Mouse (Mus musculus) intestine, embryonic 14.5 days (tissue): Measurements from ENCODE around the gene Zfp467. TPM values are rescaled to one million over a fixed set of nuclear protein-coding genes. Genes with fewer than 3 reads are reported as not detected.

Source experiments
- ATAC-seq: fragments of 200-750 bp; cut with Nextera tagmentation; replicated peaks from 2 replicates; pipeline ENCODE4 v1.8.0; 2017; ENCODE audit warnings: low read depth, moderate number of reproducible peaks, moderate TSS enrichment, moderate library complexity; ENCODE audit not compliant: low FRiP score, low TSS enrichment
- DNase-seq: peaks from one replicate; pipeline ENCODE4 v3.0.0-alpha.2; 2018; ENCODE audit warnings: low spot score
- H3K27ac ChIP-seq: fragments of 300-500 bp; sonication (generic); 2 replicates; pipeline ENCODE4 v1.5.1; 2014; ENCODE audit warnings: low read depth, mild to moderate bottlenecking, control low read depth
- H3K27me3 ChIP-seq: fragments of 300-500 bp; sonication (generic); replicated peaks from 2 replicates; pipeline ENCODE4 v1.6.1; 2014; ENCODE audit warnings: low read length, control low read depth; ENCODE audit not compliant: control insufficient read depth, insufficient read depth
- H3K36me3 ChIP-seq: fragments of 300-500 bp; sonication (generic); 2 replicates; pipeline ENCODE4 v1.6.1; 2014; ENCODE audit warnings: low read length, control low read depth; ENCODE audit not compliant: control insufficient read depth, insufficient read depth
- H3K4me1 ChIP-seq: fragments of 300-500 bp; sonication (generic); replicated peaks from 2 replicates; pipeline ENCODE4 v1.6.1; 2014; ENCODE audit warnings: low read length, control low read depth, mixed read lengths; ENCODE audit not compliant: control insufficient read depth, insufficient read depth
- H3K4me2 ChIP-seq: fragments of 300-500 bp; sonication (generic); 2 replicates; pipeline ENCODE4 v1.6.1; 2014; ENCODE audit warnings: low read length
- H3K4me3 ChIP-seq: fragments of 300-500 bp; sonication (generic); 2 replicates; pipeline ENCODE4 v1.5.1; 2014; ENCODE audit warnings: low read depth, low read length, control low read depth, mixed read lengths
- H3K9ac ChIP-seq: fragments of 300-500 bp; sonication (generic); 2 replicates; pipeline ENCODE4 v1.6.1; 2014; ENCODE audit warnings: mild to moderate bottlenecking, low read length
- H3K9me3 ChIP-seq: fragments of 300-500 bp; sonication (generic); 2 replicates; pipeline ENCODE4 v1.6.1; 2016; ENCODE audit warnings: low read length, control low read depth; ENCODE audit not compliant: control insufficient read depth
- WGBS: fragments of 180-500 bp; shearing (Covaris S2); extraction: QIAGEN DNeasy Blood & Tissue Kit; methylation state at CpG from one replicate; pipeline ENCODE4 v1.1.7; 2014; 5-methylcytosine and 5-hydroxymethylcytosine counted together
- polyA plus RNA-seq: library from polyadenylated mRNA; unstranded; fragments of >200 nt; fragmentation: Nextera tagmentation; extraction: Ambion mirVana; gene quantifications from 2 replicates; pipeline ENCODE4 v1.2.1, GENCODE M21; 2014

Zfp467 gene
- polyA plus RNA-seq, 1 experiment from 2014 or later: 23.1 TPM

DNA sequence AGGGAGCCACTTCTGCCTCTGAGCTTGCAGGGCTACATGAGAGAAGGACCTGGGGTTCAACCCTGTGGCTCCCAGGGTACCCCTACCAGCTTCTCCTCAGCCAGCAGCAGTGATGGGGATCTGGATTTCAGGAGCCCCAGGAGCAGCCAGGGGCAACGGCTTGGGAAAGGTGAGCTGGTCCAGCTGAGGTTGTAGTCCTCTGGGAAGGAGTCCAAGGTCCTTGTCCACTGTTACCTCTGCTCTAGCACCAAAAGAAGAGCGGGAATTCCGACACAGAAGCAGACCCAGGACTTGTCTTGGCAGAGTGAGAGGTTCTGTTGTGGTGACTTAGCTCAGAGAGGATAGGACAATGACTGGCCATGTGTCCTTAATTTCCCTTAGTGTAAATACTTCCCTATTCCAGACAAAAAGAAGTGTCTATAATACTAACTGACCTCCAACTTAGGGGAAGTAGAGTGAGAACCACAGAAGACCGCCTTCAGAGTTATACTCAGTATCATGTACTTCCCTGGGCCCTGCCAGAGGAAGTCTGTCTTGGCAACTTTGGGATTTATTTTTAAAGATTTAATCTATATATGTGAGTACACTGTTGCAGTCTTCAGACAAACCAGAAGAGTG is 35.8 kb downstream of the Zfp467 start:
- H3K4me2 ChIP-seq: no peak overlapping the region
- H3K36me3 ChIP-seq: peaks cover 99% of the 10 kb centered on the region
- H3K27me3 ChIP-seq: no peaks in the 10 kb centered on the region
- no peak overlapping the region for H3K9ac ChIP-seq
- no peaks in the 10 kb centered on the region for H3K9me3 ChIP-seq
- 97% methylated on average over 4 of the region's 4 CpGs for WGBS
- no peak overlapping the region for H3K27ac ChIP-seq
- H3K4me1 ChIP-seq: no peaks in the 10 kb centered on the region
- H3K4me3 ChIP-seq: no peak overlapping the region
- ATAC-seq: no peak
- DNase-seq: no peak

DNA sequence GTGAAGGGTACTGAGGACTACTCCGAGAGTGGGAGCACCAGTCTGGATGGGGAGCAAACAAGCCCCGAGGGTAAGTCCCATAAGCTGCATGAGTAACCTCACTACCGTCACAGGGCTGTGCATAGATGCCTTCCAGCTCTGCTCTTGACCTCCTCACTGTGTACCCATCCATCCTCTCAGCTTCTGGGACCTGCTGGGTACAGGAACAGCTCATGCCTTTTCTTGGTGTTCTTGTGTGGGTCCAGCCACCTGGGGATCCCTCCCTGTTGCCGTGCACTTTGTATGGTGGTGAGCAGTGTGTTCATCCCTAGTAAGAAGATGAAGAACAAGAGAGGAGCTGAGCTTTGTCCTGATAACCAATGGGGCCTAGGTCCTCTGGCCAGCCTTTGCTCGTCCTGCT is 41.6 kb downstream of the Zfp467 start:
- Histone ChIP-seq H3K4me3 (no peak overlapping the region), H3K9ac (no peak overlapping the region)
- no peak for DNase-seq

DNA sequence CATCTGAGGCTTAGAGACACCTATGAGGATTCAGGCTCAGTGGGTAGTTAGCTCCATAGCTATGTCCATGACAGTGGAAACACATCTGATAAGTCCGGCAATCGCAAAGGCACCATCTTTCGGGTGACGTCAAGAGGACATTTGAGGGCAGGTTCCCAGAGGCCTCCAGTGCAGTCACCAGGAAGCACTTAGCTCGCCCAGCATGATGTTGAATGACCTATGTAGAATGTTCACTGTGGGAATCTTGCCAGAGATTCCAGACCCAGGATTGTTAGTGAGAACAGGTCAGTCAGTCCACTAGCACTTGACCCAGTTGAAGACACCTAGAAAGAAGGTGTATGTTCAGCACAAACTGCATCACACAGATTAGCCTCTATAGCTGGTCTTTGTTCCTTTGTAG is 45.7 kb downstream of the Zfp467 start:
- Histone ChIP-seq H3K9me3 (no peaks in the 10 kb centered on the region), H3K4me2 (no peak overlapping the region), H3K27ac (no peak overlapping the region), H3K27me3 (no peaks in the 10 kb centered on the region), H3K9ac (no peak overlapping the region), H3K4me1 (peaks cover 8% of the 10 kb centered on the region; the same call in 1 of the 2 replicates), H3K4me3 (no peak overlapping the region), H3K36me3 (peaks cover 16% of the 10 kb centered on the region)
- 88% methylated on average over 5 of the region's 5 CpGs for WGBS
- DNase-seq (no peak), ATAC-seq (no peak)

More for the DNA sequence above, 41.6 kb downstream of the Zfp467 start:
- 92% methylated on average over 5 of the region's 5 CpGs for WGBS
- H3K4me2 ChIP-seq: no peak overlapping the region
- peaks cover 58% of the 10 kb centered on the region for H3K36me3 ChIP-seq
- no peaks in the 10 kb centered on the region for H3K27me3 ChIP-seq
- ATAC-seq: no peak
- no peaks in the 10 kb centered on the region for H3K4me1 ChIP-seq
- no peak overlapping the region for H3K27ac ChIP-seq
- no peaks in the 10 kb centered on the region for H3K9me3 ChIP-seq

DNA sequence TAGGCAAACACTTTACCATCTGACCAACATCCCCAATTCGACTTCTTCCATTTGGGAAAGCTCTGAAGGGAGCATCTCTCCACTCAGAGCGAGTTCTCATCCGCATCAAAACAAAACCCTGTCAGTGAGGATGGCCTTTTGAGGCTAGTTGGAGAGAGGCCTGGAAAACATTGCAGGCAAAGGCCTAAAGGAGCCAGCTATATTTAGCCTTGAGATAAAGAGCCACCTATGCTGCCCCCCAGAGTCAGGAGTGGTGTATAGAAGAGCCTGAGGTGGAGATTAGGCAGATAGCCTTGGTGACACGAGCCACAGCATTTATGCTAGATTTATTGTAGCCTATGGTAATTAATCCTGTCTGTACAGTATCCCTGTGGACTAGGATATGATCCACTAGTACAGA is 48.3 kb downstream of the Zfp467 start:
- H3K9ac ChIP-seq: no peak overlapping the region
- WGBS: 63% methylated on average over 4 of the region's 4 CpGs
- no peak overlapping the region for H3K4me3 ChIP-seq
- no peak overlapping the region for H3K4me2 ChIP-seq
- H3K36me3 ChIP-seq: no peaks in the 10 kb centered on the region
- no peak for DNase-seq
- no peak for ATAC-seq
- no peaks in the 10 kb centered on the region for H3K27me3 ChIP-seq
- no peak overlapping the region for H3K27ac ChIP-seq
- H3K4me1 ChIP-seq: peaks cover 8% of the 10 kb centered on the region; the same call in 1 of the 2 replicates
- no peaks in the 10 kb centered on the region for H3K9me3 ChIP-seq

DNA sequence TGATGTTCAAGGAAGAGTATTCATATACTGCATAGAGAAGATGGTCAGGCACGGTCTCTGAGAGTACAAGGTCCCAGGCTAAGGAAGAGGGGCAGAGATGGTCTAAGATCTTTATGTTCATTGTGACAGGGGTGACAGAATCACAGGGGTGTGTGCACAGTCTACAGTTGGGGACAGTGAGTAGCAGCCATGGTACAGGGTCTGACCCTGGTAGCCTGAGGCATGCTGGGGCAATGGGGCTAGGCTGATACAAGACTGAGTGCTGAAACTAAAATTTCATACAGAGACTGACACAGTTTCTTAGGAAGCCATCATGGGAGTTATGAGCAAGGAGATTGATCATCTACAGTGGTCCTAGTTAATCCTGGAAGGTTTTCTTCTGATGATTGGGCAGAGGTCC is 48.9 kb downstream of the Zfp467 start:
- Histone ChIP-seq H3K9ac (peak overlapping the region; percentile 76; the same call in 1 of the 2 replicates), H3K27me3 (no peaks in the 10 kb centered on the region), H3K9me3 (no peaks in the 10 kb centered on the region), H3K4me2 (peak overlapping the region; percentile 81), H3K4me1 (peaks cover 8% of the 10 kb centered on the region; the same call in 1 of the 2 replicates), H3K27ac (no peak overlapping the region), H3K36me3 (no peaks in the 10 kb centered on the region), H3K4me3 (peak overlapping the region; percentile 84; the same call in 1 of the 2 replicates)
- WGBS: 94% methylated on average over 1 of the region's 1 CpGs
- ATAC-seq (no peak), DNase-seq (no peak)

DNA sequence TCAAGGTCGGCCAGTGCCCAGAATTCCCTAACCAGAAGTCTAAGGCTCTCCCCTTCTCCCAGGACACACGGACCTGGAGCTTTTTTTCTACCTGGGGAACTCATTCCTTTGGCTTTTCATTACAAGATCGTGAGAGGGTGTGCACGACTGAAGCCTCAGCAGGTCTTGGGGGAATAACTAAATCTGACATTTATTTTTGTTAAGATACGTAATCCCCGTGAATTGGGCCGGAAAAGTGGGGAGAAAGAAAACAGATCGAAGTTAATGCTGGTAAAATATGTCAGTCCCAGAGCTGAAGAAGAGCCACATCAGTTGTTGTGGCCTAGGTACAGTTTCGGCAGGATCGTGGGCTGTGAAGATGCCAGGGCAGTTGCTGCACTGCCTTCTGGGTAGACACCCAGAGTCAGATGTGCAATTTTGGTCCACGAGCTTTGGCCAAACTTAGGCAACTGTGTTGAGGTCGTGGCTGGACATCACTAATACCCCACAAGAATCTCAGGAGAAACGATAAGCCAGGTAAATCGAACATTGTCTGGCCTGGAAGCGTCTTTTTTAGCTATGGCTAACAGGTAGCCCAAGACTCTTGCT is 49.5 kb downstream of the Zfp467 start:
- WGBS: 28% methylated on average over 15 of the region's 15 CpGs
- Histone ChIP-seq H3K9me3 (no peaks in the 10 kb centered on the region), H3K36me3 (no peaks in the 10 kb centered on the region), H3K4me2 (peak overlapping the region; percentile 81), H3K9ac (peak overlapping the region; percentile 76), H3K27me3 (no peaks in the 10 kb centered on the region), H3K27ac (peak overlapping the region; percentile 54; the same call in 1 of the 2 replicates), H3K4me3 (peak overlapping the region; percentile 84), H3K4me1 (peaks cover 8% of the 10 kb centered on the region; the same call in 1 of the 2 replicates)
- ATAC-seq: no peak
- no peak for DNase-seq

DNA sequence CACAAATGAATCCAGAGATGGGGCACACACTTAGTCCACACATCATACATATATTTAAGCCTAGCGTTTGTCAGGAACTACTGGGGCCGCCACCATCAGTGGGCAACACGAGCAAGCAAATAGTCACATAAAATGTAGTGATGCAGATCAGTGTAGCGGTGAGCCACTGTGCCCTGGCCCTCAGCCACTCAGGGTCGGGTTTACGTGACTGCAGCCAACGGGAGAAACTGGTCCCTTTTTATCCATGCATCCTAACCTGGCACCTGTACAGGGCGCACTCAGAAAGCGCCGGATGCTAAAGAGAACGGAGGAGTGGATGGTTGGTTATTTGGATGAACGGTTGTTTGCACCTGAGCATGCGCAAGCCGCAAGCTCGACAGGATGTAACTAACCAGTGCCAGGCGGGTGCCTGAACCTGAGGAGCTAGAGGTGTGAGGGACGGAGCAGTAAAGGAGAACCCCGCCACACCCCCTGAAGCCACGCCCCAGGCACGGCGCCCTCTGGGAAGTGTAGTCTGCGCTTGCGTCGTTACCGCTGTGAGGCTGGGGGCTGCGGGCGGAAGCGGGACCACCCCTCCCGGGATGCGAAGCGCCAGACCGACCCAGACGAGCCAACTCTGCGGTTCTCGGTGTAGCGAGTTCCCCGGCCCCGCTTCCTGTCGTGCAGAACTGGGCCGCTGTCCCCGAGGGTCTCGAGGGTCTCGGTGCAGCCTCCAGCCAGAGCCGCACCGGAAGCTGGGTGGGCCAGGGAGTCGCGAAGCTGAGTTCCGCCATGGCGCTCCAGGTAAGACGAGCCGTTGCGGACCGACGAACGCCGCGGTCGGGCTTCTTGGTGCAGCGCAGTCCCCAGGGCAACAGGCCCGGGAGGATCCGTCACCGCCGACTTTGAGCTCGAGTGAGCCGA is 50.3 kb downstream of the Zfp467 start, which contains the start of gene Krba1:
Gene Krba1, plus strand, starts transcription at position 482 of the 903 bp plus-strand sequence.
- H3K4me1 ChIP-seq: peaks cover 8% of the 10 kb centered on the region; the same call in 1 of the 2 replicates
- 2% methylated on average over 65 of the region's 65 CpGs for WGBS
- H3K27me3 ChIP-seq: no peaks in the 10 kb centered on the region
- peak within 1 kb of the TSS; percentile 54; the same call in 1 of the 2 replicates for H3K27ac ChIP-seq
- H3K36me3 ChIP-seq: no peaks in the 10 kb centered on the region
- peak within 1 kb of the TSS; percentile 76 for H3K9ac ChIP-seq
- no peaks in the 10 kb centered on the region for H3K9me3 ChIP-seq
- H3K4me2 ChIP-seq: peak within 1 kb of the TSS; percentile 81
- ATAC-seq (peak; percentile 98), DNase-seq (peak; percentile 92)
- H3K4me3 ChIP-seq: peak within 1 kb of the TSS; percentile 84

DNA sequence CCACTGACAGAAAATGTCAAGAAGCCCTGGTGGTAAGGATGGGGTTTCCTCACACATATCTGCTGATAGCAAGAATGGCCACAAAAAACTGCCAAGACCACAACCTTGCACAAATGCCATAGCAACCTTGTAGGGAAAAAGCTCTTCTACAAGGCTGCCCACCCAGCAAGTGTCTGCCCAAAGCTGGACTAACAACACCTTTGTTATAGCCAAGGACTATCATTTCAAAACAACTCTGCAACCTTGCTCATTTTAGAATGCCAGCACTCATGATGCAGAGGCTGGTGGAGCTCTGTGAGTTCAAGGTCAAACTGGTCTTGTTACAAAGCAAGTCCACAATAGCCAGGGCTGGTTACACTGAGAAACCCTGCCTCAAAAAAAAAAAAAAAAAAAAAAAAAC is 51.8 kb downstream of the Zfp467 start:
- Histone ChIP-seq H3K36me3 (no peaks in the 10 kb centered on the region), H3K4me1 (peaks cover 8% of the 10 kb centered on the region; the same call in 1 of the 2 replicates), H3K9ac (no peak overlapping the region), H3K27ac (no peak overlapping the region), H3K27me3 (no peaks in the 10 kb centered on the region), H3K4me2 (no peak overlapping the region), H3K9me3 (no peaks in the 10 kb centered on the region), H3K4me3 (no peak overlapping the region)
- ATAC-seq (no peak), DNase-seq (no peak)
